Mouse (Mus musculus) embryonic facial prominence, embryonic 12.5 days (tissue): Measurements from ENCODE around the gene Ruvbl1. TPM values are rescaled to one million over a fixed set of nuclear protein-coding genes. Genes with fewer than 3 reads are reported as not detected.

Source experiments
- ATAC-seq: fragments of 200-750 bp; cut with Nextera tagmentation; 2 replicates; pipeline ENCODE4 v1.8.0; 2017; ENCODE audit not compliant: insufficient number of reproducible peaks, insufficient read depth, low FRiP score, low TSS enrichment
- H3K27ac ChIP-seq: fragments of 300-500 bp; sonication (generic); 2 replicates; pipeline ENCODE4 v1.5.1; 2016; ENCODE audit warnings: mild to moderate bottlenecking
- H3K27me3 ChIP-seq: fragments of 300-500 bp; sonication (generic); 2 replicates; pipeline ENCODE4 v1.6.1; 2016; ENCODE audit warnings: mild to moderate bottlenecking, moderate library complexity
- H3K36me3 ChIP-seq: fragments of 300-500 bp; sonication (generic); 2 replicates; pipeline ENCODE4 v1.6.1; 2016; ENCODE audit warnings: mild to moderate bottlenecking
- H3K4me1 ChIP-seq: fragments of 300-500 bp; sonication (generic); 2 replicates; pipeline ENCODE4 v1.6.1; 2016
- H3K4me2 ChIP-seq: fragments of 300-500 bp; sonication (generic); replicated peaks from 2 replicates; pipeline ENCODE4 v1.6.1; 2016; ENCODE audit warnings: mild to moderate bottlenecking, moderate library complexity
- H3K4me3 ChIP-seq: fragments of 300-500 bp; sonication (generic); 2 replicates; pipeline ENCODE4 v1.5.1; 2016; ENCODE audit warnings: mild to moderate bottlenecking
- H3K9ac ChIP-seq: fragments of 300-500 bp; sonication (generic); 2 replicates; pipeline ENCODE4 v1.6.1; 2016; ENCODE audit warnings: mild to moderate bottlenecking, moderate library complexity
- H3K9me3 ChIP-seq: fragments of 300-500 bp; sonication (generic); 2 replicates; pipeline ENCODE4 v1.6.1; 2016; ENCODE audit warnings: mild to moderate bottlenecking, moderate library complexity
- WGBS: fragments of 180-500 bp; shearing (Covaris S2); methylation state at CpG from one replicate; pipeline ENCODE4 v1.1.7; 2016; 5-methylcytosine and 5-hydroxymethylcytosine counted together
- polyA plus RNA-seq: library from polyadenylated mRNA; unstranded; fragments of >200 nt; fragmentation: Nextera tagmentation; extraction: Ambion mirVana; gene quantifications from 2 replicates; pipeline ENCODE4 v1.2.1, GENCODE M21; 2016

Gene Ruvbl1
- polyA plus RNA-seq = 152 and 154 TPM in 2 replicates

GRCm38 (mm10) chr6:88465181-88465920 lies at the start of gene Ruvbl1:
TSS of gene Ruvbl1 (plus strand) at chr6:88465409.
- Histone ChIP-seq H3K9ac (peak within 1 kb of the TSS; percentile 69), H3K4me1 (peaks cover 10% of the 10 kb centered on the region), H3K27ac (no peak within 1 kb of the TSS), H3K36me3 (peaks cover 27% of the 10 kb centered on the region), H3K9me3 (no peaks in the 10 kb centered on the region), H3K4me2 (peak within 1 kb of the TSS; percentile 75), H3K4me3 (peak within 1 kb of the TSS; percentile 71), H3K27me3 (no peaks in the 10 kb centered on the region)
- under 1% methylated on average over 42 of the region's 42 CpGs for WGBS
- peak; percentile 98 for ATAC-seq

- Histone ChIP-seq H3K27ac (peak overlapping the region; percentile 42; the same call in 1 of the 2 replicates), H3K4me1 (peaks cover 19% of the 10 kb centered on the region), H3K27me3 (no peaks in the 10 kb centered on the region), H3K9me3 (no peaks in the 10 kb centered on the region), H3K4me3 (no peak overlapping the region), H3K36me3 (no peaks in the 10 kb centered on the region), H3K9ac (no peak overlapping the region), H3K4me2 (no peak overlapping the region)
- ATAC-seq = no peak
- WGBS = 29% methylated on average over 7 of the region's 7 CpGs
These were observed 49.0 kb upstream of the Ruvbl1 start for GRCm38 (mm10) chr6:88416130-88416758.

GRCm38 (mm10) chr6:88431202-88431601 lies 34.0 kb upstream of the Ruvbl1 start:
- WGBS = 15% methylated on average over 4 of the region's 4 CpGs
- no peaks in the 10 kb centered on the region for H3K9me3 ChIP-seq
- no peak for ATAC-seq

GRCm38 (mm10) chr6:88435609-88436008 lies 29.6 kb upstream of the Ruvbl1 start:
- Histone ChIP-seq H3K27me3 (no peaks in the 10 kb centered on the region), H3K9ac (no peak overlapping the region), H3K36me3 (peaks cover 2% of the 10 kb centered on the region; the same call in 1 of the 2 replicates), H3K9me3 (no peaks in the 10 kb centered on the region), H3K4me3 (no peak overlapping the region), H3K4me1 (peaks cover 27% of the 10 kb centered on the region; the same call in 1 of the 2 replicates), H3K27ac (no peak overlapping the region), H3K4me2 (no peak overlapping the region)
- 90% methylated on average over 7 of the region's 7 CpGs for WGBS
- ATAC-seq = no peak

More at GRCm38 (mm10) chr6:88431202-88431601, 34.0 kb upstream of the Ruvbl1 start:
- H3K27me3 ChIP-seq = no peaks in the 10 kb centered on the region
- peaks cover 2% of the 10 kb centered on the region; the same call in 1 of the 2 replicates for H3K36me3 ChIP-seq
- no peak overlapping the region for H3K4me3 ChIP-seq
- peaks cover 23% of the 10 kb centered on the region; the same call in 1 of the 2 replicates for H3K4me1 ChIP-seq
- H3K4me2 ChIP-seq = no peak overlapping the region
- H3K27ac ChIP-seq = no peak overlapping the region
- no peak overlapping the region for H3K9ac ChIP-seq

- Histone ChIP-seq H3K9me3 (no peaks in the 10 kb centered on the region), H3K4me3 (no peak overlapping the region), H3K36me3 (peaks cover 2% of the 10 kb centered on the region; the same call in 1 of the 2 replicates), H3K27me3 (no peaks in the 10 kb centered on the region), H3K27ac (no peak overlapping the region), H3K4me2 (no peak overlapping the region), H3K4me1 (peaks cover 13% of the 10 kb centered on the region; the same call in 1 of the 2 replicates), H3K9ac (no peak overlapping the region)
- ATAC-seq = no peak
- 68% methylated on average over 4 of the region's 4 CpGs for WGBS
These were observed 26.2 kb upstream of the Ruvbl1 start for GRCm38 (mm10) chr6:88439056-88439455.

DNA sequence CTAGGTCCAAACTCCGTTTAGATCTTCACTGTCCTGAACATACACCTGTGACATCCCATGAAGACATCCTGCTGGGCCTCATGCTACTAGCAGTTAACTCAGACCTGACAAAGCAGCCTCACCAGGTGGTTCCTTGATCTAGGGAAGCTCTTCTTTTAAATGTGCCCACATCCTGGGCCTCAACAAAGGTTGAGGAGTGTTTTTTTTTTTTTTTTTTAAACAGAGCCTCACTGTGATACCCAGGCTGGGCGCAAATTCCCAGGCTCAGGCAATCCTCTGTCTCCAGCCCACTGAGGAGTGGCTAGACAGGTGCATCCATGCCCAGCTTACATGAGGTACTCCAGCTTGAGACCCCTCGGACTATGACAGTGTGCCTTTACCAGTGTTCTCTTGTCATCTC lies 22.7 kb upstream of the Ruvbl1 start:
- Histone ChIP-seq H3K36me3 (no peaks in the 10 kb centered on the region), H3K4me2 (no peak overlapping the region), H3K4me3 (no peak overlapping the region), H3K4me1 (peaks cover 21% of the 10 kb centered on the region), H3K27ac (no peak overlapping the region), H3K27me3 (no peaks in the 10 kb centered on the region), H3K9ac (no peak overlapping the region), H3K9me3 (no peaks in the 10 kb centered on the region)
- 78% methylated on average over 3 of the region's 3 CpGs for WGBS
- ATAC-seq = no peak

- ATAC-seq = no peak
- no peak overlapping the region for H3K4me3 ChIP-seq
- H3K9ac ChIP-seq = no peak overlapping the region
- H3K27ac ChIP-seq = no peak overlapping the region
- H3K27me3 ChIP-seq = no peaks in the 10 kb centered on the region
- WGBS = 86% methylated on average over 3 of the region's 3 CpGs
- H3K4me1 ChIP-seq = peaks cover 23% of the 10 kb centered on the region
- no peak overlapping the region for H3K4me2 ChIP-seq
- H3K36me3 ChIP-seq = no peaks in the 10 kb centered on the region
- H3K9me3 ChIP-seq = no peaks in the 10 kb centered on the region
These were observed 21.8 kb upstream of the Ruvbl1 start for GRCm38 (mm10) chr6:88443446-88443845.

GRCm38 (mm10) chr6:88444076-88444750 lies 21.0 kb upstream of the Ruvbl1 start:
- Histone ChIP-seq H3K9ac (no peak overlapping the region), H3K27me3 (no peaks in the 10 kb centered on the region), H3K4me1 (peaks cover 23% of the 10 kb centered on the region), H3K27ac (no peak overlapping the region), H3K4me3 (no peak overlapping the region), H3K36me3 (no peaks in the 10 kb centered on the region), H3K9me3 (no peaks in the 10 kb centered on the region), H3K4me2 (no peak overlapping the region)
- WGBS = 72% methylated on average over 7 of the region's 7 CpGs
- ATAC-seq = no peak

GRCm38 (mm10) chr6:88445661-88446060 lies 19.5 kb upstream of the Ruvbl1 start:
- H3K9ac ChIP-seq = peak overlapping the region; percentile 73; the same call in 1 of the 2 replicates
- WGBS = 13% methylated on average over 5 of the region's 5 CpGs
- no peaks in the 10 kb centered on the region for H3K36me3 ChIP-seq
- H3K4me2 ChIP-seq = peak overlapping the region; percentile 65
- H3K9me3 ChIP-seq = no peaks in the 10 kb centered on the region
- H3K27ac ChIP-seq = no peak overlapping the region
- H3K4me1 ChIP-seq = peaks cover 16% of the 10 kb centered on the region
- no peaks in the 10 kb centered on the region for H3K27me3 ChIP-seq
- no peak for ATAC-seq
- peak overlapping the region; percentile 69 for H3K4me3 ChIP-seq

GRCm38 (mm10) chr6:88446063-88447002 lies 18.9 kb upstream of the Ruvbl1 start, which contains the start of gene Eefsec:
TSS of gene Eefsec (minus strand) at chr6:88446539.
- ATAC-seq = peak; percentile 85
- Histone ChIP-seq H3K4me2 (peak within 1 kb of the TSS; percentile 65), H3K9me3 (no peaks in the 10 kb centered on the region), H3K9ac (peak within 1 kb of the TSS; percentile 73), H3K4me1 (peaks cover 16% of the 10 kb centered on the region), H3K27me3 (0 out of 2 replicates have a peak, but pooled peaks cover 2% of the 10 kb centered on the region), H3K4me3 (peak within 1 kb of the TSS; percentile 69), H3K27ac (peak within 1 kb of the TSS; percentile 61; the same call in 1 of the 2 replicates), H3K36me3 (no peaks in the 10 kb centered on the region)
- 1% methylated on average over 72 of the region's 72 CpGs for WGBS

- Histone ChIP-seq H3K36me3 (no peaks in the 10 kb centered on the region), H3K4me3 (no peak overlapping the region), H3K27me3 (0 out of 2 replicates have a peak, but pooled peaks cover 2% of the 10 kb centered on the region), H3K9ac (no peak overlapping the region), H3K4me1 (peaks cover 16% of the 10 kb centered on the region), H3K27ac (no peak overlapping the region), H3K4me2 (no peak overlapping the region), H3K9me3 (no peaks in the 10 kb centered on the region)
- no peak for ATAC-seq
- 38% methylated on average over 4 of the region's 4 CpGs for WGBS
These were observed 17.8 kb upstream of the Ruvbl1 start for GRCm38 (mm10) chr6:88447454-88447853.
